Mouse (Mus musculus): Measurements from ENCODE around the gene Tac4. TPM values are rescaled to one million over a fixed set of nuclear protein-coding genes. Genes with fewer than 3 reads are reported as not detected.

Gene Tac4
- total and polyA plus RNA-seq, 3 experiments, result 0.19 TPM; not detected in 2

GRCm38 (mm10) chr11:95299886-95300285 lies 38.6 kb downstream of the Tac4 start:
- Histone ChIP-seq H3K27ac (ENCODE audit: insufficient read depth, low read depth) (peak overlapping the region; percentile 60), H3K79me2 (replicated peaks; ENCODE audit: control insufficient read depth, extremely low read depth, insufficient read depth, poor library complexity, severe bottlenecking) (peaks cover 45% of the 10 kb centered on the region), H3K9me3 (replicated peaks; ENCODE audit: low read length) (no peaks in the 10 kb centered on the region), H3K27me3 (replicated peaks) (no peaks in the 10 kb centered on the region), H3K4me3 (replicated peaks in 1 of 3; ENCODE audit: low read depth in 2 of 3, low read length in 2 of 3, poor library complexity in 1 of 3) (no peak overlapping the region), H3K36me3 (replicated peaks in 1 of 2; ENCODE audit: control insufficient read depth in 1 of 2, insufficient read depth in 1 of 2, low read length in 1 of 2) (peaks cover 50 to 84% of the 10 kb centered on the region in 2 experiments), H3K4me1 (ENCODE audit: control insufficient read depth in 1 of 2, insufficient read depth in 2 of 2) (peaks cover 4 to 12% of the 10 kb centered on the region in 2 experiments), H3K4me2 (ENCODE audit: insufficient read depth, low read depth, poor library complexity, severe bottlenecking) (no peak overlapping the region), H3K9ac (ENCODE audit: insufficient read depth, low read depth) (no peak overlapping the region)
- dilution Hi-C loops (cut with MboI; ENCODE audit: extremely low pct_ligation_motif_present, extremely low pct_unique_long_range_greater_than_20kb, low sequenced_read_pairs) (no loop called here), in situ Hi-C loops (cut with MboI; ENCODE audit: low pct_ligation_motif_present, low pct_unique_long_range_greater_than_20kb, low sequenced_read_pairs) (loop anchor here (5.0 kb wide), 1 partner anchor 38 kb away; the partner anchor contains the start of gene Tac4)
- no peak for DNase-seq (ENCODE audit: extremely low read depth)
- TF ChIP-seq SIN3A (IDR thresholded peaks at IDR 0.05; ENCODE audit: low read length) (no peak), POLR2A (IDR thresholded peaks at IDR 0.05; ENCODE audit: low read depth, low read length) (no peak), ZKSCAN1 (IDR thresholded peaks at IDR 0.05; ENCODE audit: borderline replicate concordance, low read depth, low read length) (no peak), RCOR1 (conservative IDR thresholded peaks at IDR 0.05; ENCODE audit: low read depth, low read length) (no peak), JUND (conservative IDR thresholded peaks at IDR 0.05; ENCODE audit: low read depth, low read length) (peak; percentile 39; the same call in 1 of the 2 replicates), ETS1 (conservative IDR thresholded peaks at IDR 0.05; ENCODE audit: low read depth, low read length) (0 out of 2 replicates have a peak, but pooled peaks have one; percentile 29), MAX (IDR thresholded peaks at IDR 0.05; ENCODE audit: low read length) (no peak), JUN (IDR thresholded peaks at IDR 0.05; ENCODE audit: insufficient read depth, low read depth, low read length) (no peak), USF2 (conservative IDR thresholded peaks at IDR 0.05; ENCODE audit: low read depth, low read length) (no peak), BHLHE40 (IDR thresholded peaks at IDR 0.05; ENCODE audit: low read depth, low read length) (no peak), NRF1 (IDR thresholded peaks at IDR 0.05; ENCODE audit: low read depth, low read length) (no peak), CHD1 (IDR thresholded peaks at IDR 0.05; ENCODE audit: low read depth, low read length) (no peak), MXI1 (IDR thresholded peaks at IDR 0.05; ENCODE audit: low read depth, low read length) (no peak)

GRCm38 (mm10) chr11:95301772-95302171 lies 40.4 kb downstream of the Tac4 start:
- H3K36me3 ChIP-seq (replicated peaks in 1 of 2; ENCODE audit: control insufficient read depth in 1 of 2, insufficient read depth in 1 of 2, low read length in 1 of 2), result peaks cover 60 to 94% of the 10 kb centered on the region in 2 experiments
- no peaks in the 10 kb centered on the region for H3K9me3 ChIP-seq (replicated peaks; ENCODE audit: low read length)
- H3K79me2 ChIP-seq (replicated peaks; ENCODE audit: control insufficient read depth, extremely low read depth, insufficient read depth, poor library complexity, severe bottlenecking), result peaks cover 54% of the 10 kb centered on the region
- no peak for DNase-seq (ENCODE audit: extremely low read depth)
- dilution Hi-C loops (cut with MboI; ENCODE audit: extremely low pct_ligation_motif_present, extremely low pct_unique_long_range_greater_than_20kb, low sequenced_read_pairs) (no loop called here), in situ Hi-C loops (cut with MboI; ENCODE audit: low pct_ligation_motif_present, low pct_unique_long_range_greater_than_20kb, low sequenced_read_pairs) (no loop called here)
- H3K27ac ChIP-seq (ENCODE audit: insufficient read depth, low read depth), result no peak overlapping the region
- no peaks in the 10 kb centered on the region for H3K27me3 ChIP-seq (replicated peaks)
- H3K4me1 ChIP-seq (ENCODE audit: control insufficient read depth in 1 of 2, insufficient read depth in 2 of 2), result peaks cover 4 to 12% of the 10 kb centered on the region in 2 experiments
- no peak overlapping the region for H3K4me3 ChIP-seq (replicated peaks in 1 of 3; ENCODE audit: low read depth in 2 of 3, low read length in 2 of 3, poor library complexity in 1 of 3)
- H3K9ac ChIP-seq (ENCODE audit: insufficient read depth, low read depth), result no peak overlapping the region
- H3K4me2 ChIP-seq (ENCODE audit: insufficient read depth, low read depth, poor library complexity, severe bottlenecking), result no peak overlapping the region
- TF ChIP-seq PAX5 (IDR thresholded peaks at IDR 0.05; ENCODE audit: low read length) (no peak), USF1 (IDR thresholded peaks at IDR 0.05; ENCODE audit: low read depth, low read length) (no peak), MEF2A (IDR thresholded peaks at IDR 0.05; ENCODE audit: borderline replicate concordance, low read depth, low read length) (no peak), USF2 (conservative IDR thresholded peaks at IDR 0.05; ENCODE audit: low read depth, low read length) (no peak), CHD2 (IDR thresholded peaks at IDR 0.05; ENCODE audit: low read length) (no peak), MAX (IDR thresholded peaks at IDR 0.05; ENCODE audit: low read length) (no peak), MAZ (IDR thresholded peaks at IDR 0.05; ENCODE audit: low read depth, low read length) (no peak), HCFC1 (IDR thresholded peaks at IDR 0.05; ENCODE audit: low read depth, low read length) (no peak), MAFK (IDR thresholded peaks at IDR 0.05; ENCODE audit: insufficient replicate concordance, low read length) (no peak), NELFE (IDR thresholded peaks at IDR 0.05; ENCODE audit: low read depth, low read length) (no peak), CTCF (conservative IDR thresholded peaks at IDR 0.05 in 1 of 2, IDR thresholded peaks at IDR 0.05 in 1 of 2; ENCODE audit: low read depth in 2 of 2, low read length in 2 of 2) (no peak), NRF1 (IDR thresholded peaks at IDR 0.05; ENCODE audit: low read depth, low read length) (no peak), MXI1 (IDR thresholded peaks at IDR 0.05; ENCODE audit: low read depth, low read length) (no peak), UBTF (IDR thresholded peaks at IDR 0.05; ENCODE audit: low read depth, low read length) (no peak), SIN3A (IDR thresholded peaks at IDR 0.05; ENCODE audit: low read length) (no peak), EP300 (IDR thresholded peaks at IDR 0.05; ENCODE audit: low read length) (no peak), ELF1 (IDR thresholded peaks at IDR 0.05; ENCODE audit: low read depth, low read length) (no peak), RCOR1 (conservative IDR thresholded peaks at IDR 0.05; ENCODE audit: low read depth, low read length) (no peak), TBP (conservative IDR thresholded peaks at IDR 0.05; ENCODE audit: low read depth, low read length) (no peak), TCF12 (IDR thresholded peaks at IDR 0.05; ENCODE audit: low read depth, low read length) (no peak)
